Mouse (Mus musculus) urinary bladder, postnatal 4 days (tissue): Measurements from ENCODE around the gene Slc25a43.

Experiments
- DNase-seq, 2 experiments: peaks; one replicate each; pipeline ENCODE4 v3.0.0; 2021 to 2022; ENCODE audit warnings: low spot score in 2 of 2

Slc25a43 gene

GRCm38 (mm10) chrX:36825032-36825431 lies 81.6 kb downstream of the Slc25a43 start:
- no peak for DNase-seq
